Mouse (Mus musculus) embryonic fibroblast, embryonic 13.5 days (primary cell): ENCODE data around the gene Car10.

Experiments used
- CTCF ChIP-seq: IDR thresholded peaks from 2 replicates; pipeline ENCODE4 v1.5.1; 2011; ENCODE audit warnings: mild to moderate bottlenecking, control low read depth, low read length, moderate library complexity, borderline replicate concordance; ENCODE audit not compliant: insufficient read depth
- POLR2A ChIP-seq: IDR thresholded peaks from 2 replicates; pipeline ENCODE4 v1.6.1; 2011; ENCODE audit warnings: low read depth, mild to moderate bottlenecking, control low read depth, low read length, moderate library complexity

DNA sequence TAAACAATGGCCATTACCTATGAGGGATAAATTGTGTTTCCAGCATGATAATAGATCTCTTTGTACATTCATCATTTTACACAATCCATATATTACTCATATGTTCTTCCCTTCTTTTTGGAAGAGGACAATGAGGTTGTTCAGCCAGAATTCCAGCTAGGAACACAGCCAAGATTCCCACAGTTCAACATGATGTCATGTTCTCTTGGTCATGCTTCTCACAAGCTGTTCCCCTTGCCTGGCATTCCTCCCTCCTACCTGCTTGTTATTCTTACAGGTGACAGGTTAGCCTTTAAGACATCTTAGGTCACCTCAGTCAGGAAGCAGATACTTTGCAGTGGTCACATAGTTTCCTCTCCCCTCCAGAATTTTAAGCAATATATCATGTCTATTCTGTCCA, 119.6 kb downstream of the Car10 start:
- TF ChIP-seq CTCF (no peak), POLR2A (no peak)
